Mouse (Mus musculus): Measurements from ENCODE around the gene Prdx5.

- TF ChIP-seq CTCF (IDR thresholded peaks at IDR 0.05; ENCODE audit: low read depth, low read length) (no peak), EP300 (IDR thresholded peaks at IDR 0.05; ENCODE audit: insufficient read depth, low read depth, low read length) (no peak)
These were observed 38.3 kb upstream of the Prdx5 start for GRCm38 (mm10) chr19:6948186-6948585.

All from ES-Bruce4 (cell line).